Mouse (Mus musculus) cortical plate, adult 2 months (tissue): Measurements from ENCODE around the gene Ndst4.

ENCODE experiments used
- CTCF ChIP-seq: fragments of 200-500 bp; IDR thresholded peaks from 2 replicates; pipeline ENCODE4 v1.5.1; 2011; ENCODE audit warnings: mild to moderate bottlenecking, control low read depth, low read length; ENCODE audit not compliant: insufficient read depth; ENCODE audit errors: extremely low read depth
- POLR2A ChIP-seq: fragments of 200-500 bp; IDR thresholded peaks from 2 replicates; pipeline ENCODE4 v1.6.1; 2011; ENCODE audit warnings: mild to moderate bottlenecking, low read length, control low read depth; ENCODE audit not compliant: insufficient read depth; ENCODE audit errors: extremely low read depth

DNA sequence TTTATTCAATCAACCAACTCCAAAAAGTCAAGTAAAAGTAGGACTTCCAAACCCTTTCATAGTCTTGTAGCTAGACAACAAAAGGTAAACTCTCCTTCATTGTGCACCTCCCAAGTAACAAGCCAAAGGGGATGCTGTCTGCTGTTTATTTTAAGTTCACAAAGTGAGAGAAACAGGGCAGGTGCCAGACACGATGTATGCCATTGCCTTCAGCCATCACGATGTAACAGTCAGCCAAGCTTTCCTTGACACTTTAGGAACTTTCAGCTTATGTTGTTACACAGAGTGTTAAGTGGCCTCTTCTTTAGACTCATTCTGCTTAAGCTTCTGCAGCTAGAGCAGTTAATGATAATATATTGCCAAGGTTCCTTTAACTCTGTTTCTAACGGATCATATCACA lies 3.1 kb downstream of the Ndst4 start:
- TF ChIP-seq POLR2A (no peak), CTCF (no peak)
